Mouse (Mus musculus) CH12.LX (cell line): Measurements from ENCODE around the gene Ghrl. TPM values are rescaled to one million over a fixed set of nuclear protein-coding genes. Genes with fewer than 3 reads are reported as not detected.

Experiments used
- DNase-seq: peaks from one replicate; pipeline ENCODE4 v3.0.0-alpha.2; 2013; ENCODE audit errors: extremely low read depth
- H3K27ac ChIP-seq: 2 replicates; pipeline ENCODE4 v1.5.1; 2012; ENCODE audit warnings: low read depth, mild to moderate bottlenecking, control low read depth, moderate library complexity; ENCODE audit not compliant: insufficient read depth
- H3K27me3 ChIP-seq: replicated peaks from 2 replicates; pipeline ENCODE3; 2012; ENCODE audit warnings: inconsistent platforms
- H3K36me3 ChIP-seq, 2 experiments: replicated peaks in 1 of 2; 2 replicates each; pipeline versions ENCODE3 to v1.6.1; 2012; ENCODE audit warnings: inconsistent platforms in 1 of 2, low read length in 1 of 2, mild to moderate bottlenecking in 1 of 2, mixed read lengths in 1 of 2, moderate library complexity in 1 of 2; ENCODE audit not compliant: control insufficient read depth in 1 of 2, insufficient read depth in 1 of 2
- H3K4me1 ChIP-seq, 2 experiments: 2 replicates each; pipeline ENCODE4 v1.6.1; 2012; ENCODE audit warnings: inconsistent platforms in 1 of 2, moderate library complexity in 1 of 2; ENCODE audit not compliant: insufficient read depth in 2 of 2, control insufficient read depth in 1 of 2
- H3K4me2 ChIP-seq: 2 replicates; pipeline ENCODE4 v1.6.1; 2012; ENCODE audit warnings: low read depth, mild to moderate bottlenecking, control low read depth; ENCODE audit not compliant: poor library complexity, insufficient read depth, severe bottlenecking
- H3K4me3 ChIP-seq, 3 experiments: fragments of 150-350 bp in 1 of 3; sonication (generic) in 1 of 3; replicated peaks in 1 of 3; 2 replicates each; pipeline versions ENCODE3 to v1.5.1; 2011 to 2012; ENCODE audit warnings: low read depth in 2 of 3, low read length in 2 of 3, mild to moderate bottlenecking in 2 of 3, moderate library complexity in 2 of 3, control low read depth in 1 of 3, improper control_type of control experiment in 1 of 3, inconsistent platforms in 1 of 3, mixed read lengths in 1 of 3; ENCODE audit not compliant: poor library complexity in 1 of 3
- H3K79me2 ChIP-seq: replicated peaks from 2 replicates; pipeline ENCODE4 v1.6.1; 2012; ENCODE audit warnings: mild to moderate bottlenecking, moderate library complexity; ENCODE audit not compliant: control insufficient read depth, poor library complexity, insufficient read depth, severe bottlenecking; ENCODE audit errors: extremely low read depth
- H3K9ac ChIP-seq: 2 replicates; pipeline ENCODE4 v1.6.1; 2012; ENCODE audit warnings: low read depth, mild to moderate bottlenecking, control low read depth, moderate library complexity; ENCODE audit not compliant: insufficient read depth
- H3K9me3 ChIP-seq: replicated peaks from 2 replicates; pipeline ENCODE3; 2012; ENCODE audit warnings: low read length, inconsistent platforms, mixed read lengths
- BHLHE40 ChIP-seq: IDR thresholded peaks from 2 replicates; pipeline ENCODE4 v1.6.1; 2011; ENCODE audit warnings: mild to moderate bottlenecking, low read depth, low read length, improper control_type of control experiment
- CHD2 ChIP-seq: IDR thresholded peaks from 2 replicates; pipeline ENCODE4 v1.6.1; 2011; ENCODE audit warnings: low read length, improper control_type of control experiment
- CTCF ChIP-seq, 2 experiments: IDR thresholded peaks in 1 of 2; conservative IDR thresholded peaks in 1 of 2; 2 replicates each; pipeline ENCODE4 v1.5.1; 2011 to 2012; ENCODE audit warnings: low read depth in 2 of 2, low read length in 2 of 2, improper control_type of control experiment in 1 of 2, inconsistent platforms in 1 of 2, mild to moderate bottlenecking in 1 of 2, moderate library complexity in 1 of 2
- E2F4 ChIP-seq: IDR thresholded peaks from 2 replicates; pipeline ENCODE4 v1.6.1; 2011; ENCODE audit warnings: low read depth, low read length, improper control_type of control experiment; ENCODE audit not compliant: insufficient replicate concordance
- ELF1 ChIP-seq: IDR thresholded peaks from 2 replicates; pipeline ENCODE4 v1.6.1; 2014; ENCODE audit warnings: low read depth, mild to moderate bottlenecking, inconsistent platforms, low read length, improper control_type of control experiment
- EP300 ChIP-seq: IDR thresholded peaks from 2 replicates; pipeline ENCODE4 v1.6.1; 2011; ENCODE audit warnings: low read length, improper control_type of control experiment
- ETS1 ChIP-seq: conservative IDR thresholded peaks from 2 replicates; pipeline ENCODE4 v1.6.1; 2012; ENCODE audit warnings: low read depth, mild to moderate bottlenecking, inconsistent platforms, low read length, improper control_type of control experiment, moderate library complexity
- GABPA ChIP-seq: IDR thresholded peaks from 2 replicates; pipeline ENCODE4 v1.6.1; 2012; ENCODE audit warnings: low read depth, low read length, improper control_type of control experiment, inconsistent platforms; ENCODE audit not compliant: insufficient replicate concordance
- HCFC1 ChIP-seq: IDR thresholded peaks from 2 replicates; pipeline ENCODE4 v1.6.1; 2012; ENCODE audit warnings: low read depth, mild to moderate bottlenecking, inconsistent platforms, low read length, improper control_type of control experiment
- IRF4 ChIP-seq: IDR thresholded peaks from 2 replicates; pipeline ENCODE4 v1.6.1; 2014; ENCODE audit warnings: low read depth, mild to moderate bottlenecking, inconsistent platforms, low read length, improper control_type of control experiment
- JUN ChIP-seq: IDR thresholded peaks from 2 replicates; pipeline ENCODE4 v1.6.1; 2011; ENCODE audit warnings: low read depth, mild to moderate bottlenecking, low read length, improper control_type of control experiment, moderate library complexity; ENCODE audit not compliant: insufficient read depth
- KAT2A ChIP-seq: IDR thresholded peaks from 2 replicates; pipeline ENCODE4 v1.6.1; 2012; ENCODE audit warnings: low read length, improper control_type of control experiment, inconsistent platforms; ENCODE audit not compliant: insufficient replicate concordance
- MAX ChIP-seq: IDR thresholded peaks from 2 replicates; pipeline ENCODE4 v1.6.1; 2011; ENCODE audit warnings: low read length, improper control_type of control experiment
- MAZ ChIP-seq: IDR thresholded peaks from 2 replicates; pipeline ENCODE4 v1.6.1; 2012; ENCODE audit warnings: low read depth, mild to moderate bottlenecking, inconsistent platforms, low read length, improper control_type of control experiment, moderate library complexity
- MEF2A ChIP-seq: IDR thresholded peaks from 2 replicates; pipeline ENCODE4 v1.6.1; 2014; ENCODE audit warnings: low read depth, mild to moderate bottlenecking, inconsistent platforms, low read length, improper control_type of control experiment, borderline replicate concordance
- MYC ChIP-seq: IDR thresholded peaks from 2 replicates; pipeline ENCODE4 v1.6.1; 2011; ENCODE audit warnings: low read depth, mild to moderate bottlenecking, improper control_type of control experiment, low read length
- NELFE ChIP-seq: IDR thresholded peaks from 2 replicates; pipeline ENCODE4 v1.6.1; 2011; ENCODE audit warnings: low read depth, low read length, improper control_type of control experiment
- NRF1 ChIP-seq: IDR thresholded peaks from 2 replicates; pipeline ENCODE4 v1.6.1; 2014; ENCODE audit warnings: low read depth, mild to moderate bottlenecking, inconsistent platforms, low read length, improper control_type of control experiment, moderate library complexity
- POLR2A ChIP-seq: IDR thresholded peaks from 2 replicates; pipeline ENCODE4 v1.6.1; 2011; ENCODE audit warnings: low read depth, mild to moderate bottlenecking, improper control_type of control experiment, low read length
- RCOR1 ChIP-seq: conservative IDR thresholded peaks from 2 replicates; pipeline ENCODE4 v1.6.1; 2012; ENCODE audit warnings: low read depth, mild to moderate bottlenecking, inconsistent platforms, low read length, improper control_type of control experiment
- TBP ChIP-seq: conservative IDR thresholded peaks from 2 replicates; pipeline ENCODE4 v1.6.1; 2011; ENCODE audit warnings: low read depth, low read length, improper control_type of control experiment
- ZC3H11A ChIP-seq: IDR thresholded peaks from 2 replicates; pipeline ENCODE4 v1.6.1; 2012; ENCODE audit warnings: low read depth, mild to moderate bottlenecking, inconsistent platforms, low read length, improper control_type of control experiment
- ZKSCAN1 ChIP-seq: IDR thresholded peaks from 2 replicates; pipeline ENCODE4 v1.6.1; 2012; ENCODE audit warnings: low read depth, inconsistent platforms, low read length, improper control_type of control experiment, borderline replicate concordance
- ZNF384 ChIP-seq: IDR thresholded peaks from 2 replicates; pipeline ENCODE4 v1.6.1; 2012; ENCODE audit warnings: low read depth, low read length, improper control_type of control experiment, inconsistent platforms
- dilution Hi-C: fragments of 300-500 bp; cut with MboI; formaldehyde crosslinking; loops from 2 replicates; pipeline ENCODE4 v1.14.3; 2020; ENCODE audit warnings: low sequenced_read_pairs; ENCODE audit not compliant: extremely low pct_unique_long_range_greater_than_20kb, extremely low pct_ligation_motif_present
- in situ Hi-C: fragments of 300-500 bp; cut with MboI; formaldehyde crosslinking; loops from 3 replicates; pipeline ENCODE4 v1.14.3; 2019; ENCODE audit warnings: low sequenced_read_pairs, low pct_ligation_motif_present, low pct_unique_long_range_greater_than_20kb, mixed read lengths
- polyA plus RNA-seq: library from polyadenylated mRNA; unstranded; fragments of >175 nt; gene quantifications from 2 replicates; pipeline ENCODE4 v1.2.1, GENCODE M21; 2012; ENCODE audit warnings: low read depth; ENCODE audit not compliant: insufficient read length
- total RNA-seq, 2 experiments: library from RNA; depleted of rRNA; stranded (reverse); fragments of 300-350 nt in 1 of 2; fragments of >200 nt in 1 of 2; gene quantifications; 2 replicates each; pipeline ENCODE4 v1.2.3; 2012 to 2014

Gene Ghrl
- total and polyA plus RNA-seq, 3 experiments = 2.6 TPM; not detected in 2

GRCm38 (mm10) chr6:113690400-113691083 lies 29.1 kb downstream of the Ghrl start:
- H3K27ac ChIP-seq = peak overlapping the region; percentile 57
- H3K36me3 ChIP-seq = peaks cover 75 to 84% of the 10 kb centered on the region in 2 experiments
- no peak overlapping the region for H3K9ac ChIP-seq
- H3K4me1 ChIP-seq = peaks cover 10 to 41% of the 10 kb centered on the region in 2 experiments; a peak in 3 of 4 replicates
- TF ChIP-seq ZKSCAN1 (no peak), IRF4 (no peak), MAX (no peak), ZNF384 (no peak), EP300 (no peak), E2F4 (no peak), TBP (no peak), JUN (no peak), CHD2 (no peak), NELFE (no peak), CTCF (conservative IDR thresholded peaks at IDR 0.05 in 1 of 2, IDR thresholded peaks at IDR 0.05 in 1 of 2; ENCODE audit: low read depth in 2 of 2, low read length in 2 of 2) (no peak), BHLHE40 (no peak), NRF1 (no peak), RCOR1 (no peak), ETS1 (no peak), POLR2A (no peak), ZC3H11A (no peak), HCFC1 (no peak), ELF1 (no peak), MAZ (no peak)
- no peak for DNase-seq
- dilution Hi-C loops = no loop called here
- H3K79me2 ChIP-seq = 0 out of 2 replicates have a peak, but pooled peaks cover 2% of the 10 kb centered on the region
- no peak overlapping the region for H3K4me2 ChIP-seq
- in situ Hi-C loops = no loop called here
- H3K9me3 ChIP-seq = no peaks in the 10 kb centered on the region
- no peaks in the 10 kb centered on the region for H3K27me3 ChIP-seq
- H3K4me3 ChIP-seq = no peak overlapping the region

DNA sequence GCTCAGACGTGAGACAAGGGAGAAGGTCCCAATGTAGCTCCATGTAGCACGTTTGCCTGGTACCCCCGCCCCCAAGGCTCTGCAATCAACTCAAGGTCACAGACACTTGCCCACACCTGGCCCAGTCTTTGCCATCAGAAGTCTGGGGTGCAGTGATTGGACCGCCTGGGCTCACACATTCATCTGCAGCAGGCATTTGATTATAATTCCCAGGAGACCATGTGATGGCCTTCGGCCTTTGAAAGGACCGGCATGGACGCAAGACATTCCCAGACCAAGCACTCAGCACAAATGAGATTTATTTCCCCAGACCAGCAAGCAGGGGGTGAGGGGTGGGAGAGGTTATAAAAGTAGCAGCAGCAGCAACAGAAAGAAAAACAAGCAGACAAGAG lies 29.7 kb downstream of the Ghrl start:
- DNase-seq = no peak
- Histone ChIP-seq H3K4me1 (peaks cover 10 to 37% of the 10 kb centered on the region in 2 experiments; a peak in 3 of 4 replicates), H3K4me3 (no peak overlapping the region), H3K9ac (no peak overlapping the region), H3K36me3 (peaks cover 78 to 85% of the 10 kb centered on the region in 2 experiments), H3K27me3 (no peaks in the 10 kb centered on the region), H3K27ac (no peak overlapping the region), H3K9me3 (no peaks in the 10 kb centered on the region), H3K79me2 (0 out of 2 replicates have a peak, but pooled peaks cover 2% of the 10 kb centered on the region), H3K4me2 (no peak overlapping the region)
- TF ChIP-seq CHD2 (no peak), MYC (no peak), CTCF (conservative IDR thresholded peaks at IDR 0.05 in 1 of 2, IDR thresholded peaks at IDR 0.05 in 1 of 2; ENCODE audit: low read depth in 2 of 2, low read length in 2 of 2) (no peak), MEF2A (no peak), POLR2A (no peak), ZKSCAN1 (no peak), GABPA (no peak), KAT2A (no peak), HCFC1 (no peak), NELFE (no peak)
- in situ Hi-C loops (no loop called here), dilution Hi-C loops (no loop called here)
